8 mouse cellular contexts compared by ENCODE assay signal in genomic region chr2:73529356-73530330, GRCm38 (mm10). TPM values are rescaled to one million over a fixed set of nuclear protein-coding genes. Genes with fewer than 3 reads are reported as not detected.
DNase-seq lines count a peak whose midpoint lies in the region; ATAC-seq and TF ChIP-seq lines count a peak whose summit lies in the region.

Gene Wipf1 (minus strand): TSS chr2:73529734.

- peak within 1 kb of the TSS; percentile 95 for H3K4me2 ChIP-seq in hindbrain, postnatal 0 days (ENCODE audit: low read depth, low read length)

- H3K4me1 ChIP-seq in hindbrain, postnatal 0 days (ENCODE audit: insufficient read depth, low read length) = no peaks in the 10 kb centered on the region

- peak; percentile 90 to 96 for DNase-seq in adrenal gland, adult (ENCODE audit: inconsistent age in 2 of 2, low spot score in 1 of 2)
- peak; percentile 90 for DNase-seq in gastrocnemius, postnatal 14 days
- DNase-seq in hindbrain, postnatal 0 days (ENCODE audit: low spot score) = peak; percentile 77
- DNase-seq in left cerebral cortex, adult 2 months (ENCODE audit: extremely low spot score in 1 of 2, low spot score in 2 of 2) = peak; percentile 69 to 75
- peak; percentile 87 to 91 for DNase-seq in lung, postnatal 4 days
- peak; percentile 78 for DNase-seq in right cerebral cortex, adult 18-20 months
- DNase-seq in yolk sac, embryonic 10.5 days (ENCODE audit: low spot score) = peak; percentile 83

- TF ChIP-seq CTCF in hindbrain, postnatal 0 days (IDR thresholded peaks at IDR 0.05; ENCODE audit: low read depth) = no peak
- no peak for TF ChIP-seq CTCF in left cerebral cortex, adult 2 months (IDR thresholded peaks at IDR 0.05)

- ATAC-seq in common myeloid progenitor, adult 5-6 weeks (replicated peaks; ENCODE audit: low read depth, poor library complexity, severe bottlenecking) = no peak; the same call in 1 of the 2 replicates
- ATAC-seq in hindbrain, postnatal 0 days = peak; percentile 88

- no peaks in the 10 kb centered on the region for H3K9me3 ChIP-seq in hindbrain, postnatal 0 days (ENCODE audit: low read length)

- peak within 1 kb of the TSS; percentile 68 for H3K27ac ChIP-seq in hindbrain, postnatal 0 days
- peak within 1 kb of the TSS; percentile 76 for H3K27ac ChIP-seq in left cerebral cortex, adult 2 months

- H3K9ac ChIP-seq in hindbrain, postnatal 0 days (replicated peaks; ENCODE audit: low read length) = peak within 1 kb of the TSS; percentile 67

- H3K4me3 ChIP-seq in hindbrain, postnatal 0 days (ENCODE audit: low read length) = peak within 1 kb of the TSS; percentile 82
- H3K4me3 ChIP-seq in left cerebral cortex, adult 2 months = peak within 1 kb of the TSS; percentile 87

- 2% methylated on average over 58 of the region's 66 CpGs for WGBS in hindbrain, postnatal 0 days

- intact Hi-C loops in gastrocnemius, postnatal 14 days (cut with DNase I; ENCODE audit: low total_unique reads) = loop anchor here (5.0 kb wide), 1 partner anchor 37 kb away; no protein-coding TSS in a partner anchor
- intact Hi-C loops in left cerebral cortex, adult 2 months (cut with DNase I) = no loop called here

- 0 out of 2 replicates have a peak, but pooled peaks cover 5% of the 10 kb centered on the region for H3K27me3 ChIP-seq in hindbrain, postnatal 0 days (ENCODE audit: insufficient read depth, low read length)

- H3K36me3 ChIP-seq in hindbrain, postnatal 0 days (ENCODE audit: insufficient read depth, low read length) = no peaks in the 10 kb centered on the region

RNA-seq across cellular contexts. Expression of gene Wipf1, which starts in this region (rescaled TPM):
- 13.2 and 22.9 TPM in 2 replicates for total RNA-seq in common myeloid progenitor, adult 5-6 weeks (2017)
- total RNA-seq in gastrocnemius, postnatal 14 days (2021) = 10 to 100 TPM; 17.4 to 19.8 TPM
- total RNA-seq in hindbrain, postnatal 0 days (2014; rRNA removed) = 2.4 and 3.0 TPM in 2 replicates
- 2.6 TPM in 2 replicates for polyA plus RNA-seq in hindbrain, postnatal 0 days (2015; fragmentation: Nextera tagmentation; extraction: Ambion mirVana)
- 1 to 10 TPM; 7.4 to 7.9 TPM for total RNA-seq in left cerebral cortex, adult 2 months (2021)
